Mouse (Mus musculus) testis, adult 2 months (tissue): ENCODE measurements around the gene Rxra. TPM values are rescaled to one million over a fixed set of nuclear protein-coding genes. Genes with fewer than 3 reads are reported as not detected.

Source experiments
- H3K27ac ChIP-seq: fragments of 200-500 bp; 2 replicates; pipeline ENCODE4 v1.5.1; 2012; ENCODE audit warnings: low read depth, low read length; ENCODE audit not compliant: control insufficient read depth, insufficient read depth
- H3K27me3 ChIP-seq: fragments of 200-500 bp; 2 replicates; pipeline ENCODE4 v1.6.1; 2012; ENCODE audit warnings: mild to moderate bottlenecking, low read length, moderate library complexity; ENCODE audit not compliant: control insufficient read depth, insufficient read depth
- H3K36me3 ChIP-seq: fragments of 200-500 bp; 2 replicates; pipeline ENCODE4 v1.6.1; 2012; ENCODE audit warnings: mild to moderate bottlenecking, low read length; ENCODE audit not compliant: control insufficient read depth, insufficient read depth
- H3K4me1 ChIP-seq: fragments of 200-500 bp; 2 replicates; pipeline ENCODE4 v1.6.1; 2012; ENCODE audit warnings: low read length; ENCODE audit not compliant: control insufficient read depth, insufficient read depth
- H3K4me3 ChIP-seq: fragments of 200-500 bp; 2 replicates; pipeline ENCODE4 v1.5.1; 2012; ENCODE audit warnings: low read depth, mild to moderate bottlenecking, low read length, moderate library complexity, mixed read lengths; ENCODE audit not compliant: control insufficient read depth
- CTCF ChIP-seq: fragments of 200-500 bp; IDR thresholded peaks from 2 replicates; pipeline ENCODE4 v1.5.1; 2012; ENCODE audit warnings: low read depth, mild to moderate bottlenecking, inconsistent platforms, low read length, moderate library complexity; ENCODE audit not compliant: control insufficient read depth, insufficient read depth, insufficient replicate concordance
- POLR2A ChIP-seq: fragments of 200-500 bp; IDR thresholded peaks from 2 replicates; pipeline ENCODE4 v1.6.1; 2012; ENCODE audit warnings: low read depth, mild to moderate bottlenecking, inconsistent platforms, low read length, moderate library complexity; ENCODE audit not compliant: control insufficient read depth
- polyA plus RNA-seq: library from polyadenylated mRNA; depleted of rRNA; stranded (reverse); fragments of >200 nt; gene quantifications from 2 replicates; pipeline ENCODE4 v1.2.3, GENCODE M21; 2012

Rxra gene
- polyA plus RNA-seq, 1 experiment: 54.3 TPM

DNA sequence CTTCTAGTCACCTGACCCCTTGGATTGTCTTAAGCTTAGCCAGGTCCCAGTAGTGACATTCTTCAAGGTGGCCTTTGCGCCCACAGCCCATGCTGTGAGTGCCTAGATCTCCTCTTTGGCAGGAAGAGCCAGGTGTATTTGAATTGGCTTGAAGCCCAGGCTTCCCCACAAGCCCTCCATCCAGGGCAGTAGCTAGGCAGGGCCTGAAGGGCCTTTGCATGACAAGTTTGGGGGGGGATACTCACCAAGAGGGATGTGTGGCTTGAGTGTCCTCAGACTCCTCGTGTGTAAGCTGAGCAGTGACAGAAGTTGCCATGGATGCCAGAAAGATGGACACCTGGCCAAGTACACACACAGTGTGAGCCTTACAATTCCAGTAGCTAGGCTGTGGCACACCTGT lies 101.5 kb downstream of the Rxra start:
- no peaks in the 10 kb centered on the region; the same call in 1 of the 2 replicates for H3K4me1 ChIP-seq

GRCm38 (mm10) chr2:27778289-27778688 lies 102.0 kb downstream of the Rxra start:
- H3K27me3 ChIP-seq: no peaks in the 10 kb centered on the region
- no peaks in the 10 kb centered on the region for H3K36me3 ChIP-seq
- H3K27ac ChIP-seq: no peak overlapping the region
- no peaks in the 10 kb centered on the region; the same call in 1 of the 2 replicates for H3K4me1 ChIP-seq
- no peak for TF ChIP-seq POLR2A
- no peak for TF ChIP-seq CTCF
- H3K4me3 ChIP-seq: no peak overlapping the region

More for the DNA sequence above, 101.5 kb downstream of the Rxra start:
- TF ChIP-seq POLR2A (no peak), CTCF (no peak)
- Histone ChIP-seq H3K36me3 (no peaks in the 10 kb centered on the region), H3K4me3 (no peak overlapping the region), H3K27me3 (no peaks in the 10 kb centered on the region), H3K27ac (no peak overlapping the region)

DNA sequence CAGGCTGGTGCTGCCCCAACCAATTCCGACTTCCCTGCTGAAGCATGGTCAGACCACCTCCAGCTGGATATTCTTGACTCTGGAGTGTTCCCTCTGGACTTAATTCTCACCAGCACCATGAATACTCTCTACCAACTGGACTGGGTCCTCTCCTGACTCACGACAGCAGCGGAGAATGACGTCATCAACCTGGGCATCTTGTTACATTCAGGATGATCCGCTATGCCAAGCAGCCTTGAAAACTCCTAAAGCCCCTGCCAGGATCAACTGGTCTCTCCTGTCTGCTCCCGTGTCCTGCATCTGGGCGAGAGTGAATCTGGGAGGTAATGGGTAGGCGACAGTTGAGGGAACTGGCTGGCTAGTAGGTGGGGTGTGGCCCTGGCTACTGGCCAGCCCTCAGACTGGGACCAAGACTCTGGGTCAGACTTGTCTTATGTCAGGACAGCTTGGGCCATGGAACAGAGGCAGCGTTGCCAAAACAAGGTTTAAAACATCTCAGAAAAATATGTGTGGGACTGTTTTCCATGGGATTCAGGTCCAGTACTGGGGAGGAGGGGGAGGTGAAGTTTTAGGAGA lies 103.1 kb downstream of the Rxra start:
- Histone ChIP-seq H3K27ac (no peak overlapping the region), H3K36me3 (no peaks in the 10 kb centered on the region), H3K27me3 (no peaks in the 10 kb centered on the region), H3K4me1 (no peaks in the 10 kb centered on the region), H3K4me3 (no peak overlapping the region)
- no peak for TF ChIP-seq CTCF
- TF ChIP-seq POLR2A: no peak

DNA sequence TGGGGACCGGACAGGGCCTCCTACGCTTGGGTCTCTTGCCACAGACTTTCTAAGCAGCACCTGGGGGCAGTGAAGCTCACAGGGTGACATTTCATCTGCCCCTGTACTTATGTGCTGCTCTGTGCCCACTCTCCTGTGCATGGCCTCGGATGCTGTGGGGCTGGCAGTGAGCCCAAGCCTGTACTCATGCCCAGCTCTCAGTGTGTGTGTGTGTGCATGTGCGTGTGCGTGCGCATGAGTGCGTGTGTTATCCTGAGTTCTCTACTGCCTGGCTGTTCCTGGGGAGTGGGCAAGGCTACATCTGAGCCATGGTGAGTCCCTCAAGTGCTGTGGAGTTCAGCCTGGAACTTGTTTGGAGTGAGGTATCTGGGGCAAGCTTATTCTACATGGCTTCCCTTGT lies 103.9 kb downstream of the Rxra start:
- no peaks in the 10 kb centered on the region for H3K4me1 ChIP-seq
- no peaks in the 10 kb centered on the region for H3K36me3 ChIP-seq
- H3K4me3 ChIP-seq: no peak overlapping the region
- TF ChIP-seq POLR2A (no peak), CTCF (no peak)
- H3K27me3 ChIP-seq: no peaks in the 10 kb centered on the region
- H3K27ac ChIP-seq: no peak overlapping the region

DNA sequence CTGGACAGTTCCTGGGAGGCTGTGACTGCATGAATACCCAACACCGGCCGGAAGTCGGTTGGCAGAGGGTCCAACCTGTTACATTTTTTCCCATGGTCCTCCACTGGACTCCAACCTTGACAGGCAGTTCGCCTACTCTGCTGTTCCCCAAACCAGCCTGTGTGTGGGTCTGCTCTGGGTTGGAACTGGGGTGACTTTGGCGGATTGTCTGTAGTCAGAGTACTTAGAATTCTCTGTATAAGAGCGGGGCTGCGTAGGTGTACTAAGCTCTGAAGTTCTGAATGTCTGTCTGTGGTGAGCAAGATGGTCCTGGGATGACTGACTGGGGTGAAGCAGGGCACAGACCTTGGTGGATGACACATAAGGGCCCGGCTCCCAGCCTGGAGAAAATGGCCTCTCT lies 109.1 kb downstream of the Rxra start:
- H3K36me3 ChIP-seq: no peaks in the 10 kb centered on the region
- TF ChIP-seq POLR2A: no peak
- no peak for TF ChIP-seq CTCF
- H3K4me3 ChIP-seq: no peak overlapping the region
- H3K4me1 ChIP-seq: no peaks in the 10 kb centered on the region
- H3K27me3 ChIP-seq: no peaks in the 10 kb centered on the region
- H3K27ac ChIP-seq: no peak overlapping the region

DNA sequence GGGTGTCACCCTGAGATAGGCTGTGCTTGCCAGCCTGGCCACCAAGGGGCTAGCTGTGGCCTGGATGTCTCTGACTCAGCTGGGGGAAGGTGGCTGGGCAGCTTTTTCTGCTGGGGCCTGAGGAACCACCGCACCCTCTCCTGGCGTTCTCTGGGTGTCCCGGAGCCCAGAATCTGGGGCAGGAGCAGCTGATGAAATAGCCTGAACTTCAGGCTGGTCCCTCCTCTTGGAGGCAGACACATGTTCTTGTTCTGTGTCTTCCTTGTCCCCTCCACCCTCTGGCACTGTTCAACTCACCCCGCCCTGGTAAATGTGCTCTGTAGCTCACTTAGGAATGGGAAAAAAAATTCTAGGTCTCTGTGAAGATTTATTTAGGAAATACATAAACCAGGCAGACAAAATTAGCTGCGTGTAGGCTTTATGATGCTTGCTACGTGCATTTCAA lies 109.8 kb downstream of the Rxra start:
- TF ChIP-seq CTCF: no peak
- TF ChIP-seq POLR2A: no peak
- H3K36me3 ChIP-seq: no peaks in the 10 kb centered on the region
- H3K4me1 ChIP-seq: no peaks in the 10 kb centered on the region
- no peak overlapping the region for H3K4me3 ChIP-seq
- H3K27me3 ChIP-seq: no peaks in the 10 kb centered on the region
- H3K27ac ChIP-seq: no peak overlapping the region

- no peak overlapping the region for H3K27ac ChIP-seq
- no peaks in the 10 kb centered on the region for H3K36me3 ChIP-seq
- H3K27me3 ChIP-seq: no peaks in the 10 kb centered on the region
- H3K4me1 ChIP-seq: no peaks in the 10 kb centered on the region
- TF ChIP-seq CTCF: no peak
- no peak for TF ChIP-seq POLR2A
- no peak overlapping the region for H3K4me3 ChIP-seq
Observed at GRCm38 (mm10) chr2:27791571-27791970, 115.3 kb downstream of the Rxra start.

GRCm38 (mm10) chr2:27799018-27799417 lies 122.8 kb downstream of the Rxra start:
- H3K27ac ChIP-seq: no peak overlapping the region
- no peaks in the 10 kb centered on the region; the same call in 1 of the 2 replicates for H3K4me1 ChIP-seq
- H3K27me3 ChIP-seq: no peaks in the 10 kb centered on the region
- TF ChIP-seq CTCF (no peak), POLR2A (no peak)
- H3K36me3 ChIP-seq: no peaks in the 10 kb centered on the region
- H3K4me3 ChIP-seq: no peak overlapping the region
